Mouse (Mus musculus) splenic B cell, adult 2 months (primary cell): ENCODE data around the gene Mmp28.

Source experiments
- DNase-seq: peaks from one replicate; pipeline ENCODE4 v3.0.0-alpha.2; 2011; ENCODE audit warnings: low read depth, low spot score
- H3K27me3 ChIP-seq: 2 replicates; pipeline ENCODE4 v1.6.1; 2012; ENCODE audit warnings: mild to moderate bottlenecking, low read length, moderate library complexity, mixed read lengths; ENCODE audit not compliant: control insufficient read depth, poor library complexity, insufficient read depth, severe bottlenecking
- H3K36me3 ChIP-seq: 2 replicates; pipeline ENCODE4 v1.6.1; 2012; ENCODE audit warnings: mild to moderate bottlenecking, low read length, moderate library complexity, mixed read lengths; ENCODE audit not compliant: control insufficient read depth, poor library complexity, insufficient read depth, severe bottlenecking

The Mmp28 gene

DNA sequence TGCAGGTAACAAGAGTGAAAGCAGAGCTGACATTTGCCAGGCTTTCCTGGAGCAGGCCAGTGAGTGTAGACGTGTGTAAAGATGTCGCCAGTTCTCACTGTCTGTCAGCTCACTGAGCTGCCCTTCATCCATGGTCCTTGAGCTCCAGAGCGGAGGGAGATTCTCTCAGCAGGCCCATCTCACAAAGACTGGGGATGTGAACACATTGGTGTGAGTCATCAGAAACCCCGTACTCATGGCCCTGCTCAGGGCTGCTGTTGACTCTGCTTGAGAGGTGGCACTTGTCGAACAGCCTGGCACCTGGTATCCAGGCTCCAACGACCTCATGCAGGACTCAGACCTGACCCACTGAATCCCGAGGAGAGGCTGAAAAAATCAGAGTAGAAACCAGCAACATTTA lies 59.1 kb downstream of the Mmp28 start:
- Histone ChIP-seq H3K36me3 (peaks cover 5% of the 10 kb centered on the region; the same call in 1 of the 2 replicates), H3K27me3 (no peaks in the 10 kb centered on the region)
- DNase-seq = no peak

DNA sequence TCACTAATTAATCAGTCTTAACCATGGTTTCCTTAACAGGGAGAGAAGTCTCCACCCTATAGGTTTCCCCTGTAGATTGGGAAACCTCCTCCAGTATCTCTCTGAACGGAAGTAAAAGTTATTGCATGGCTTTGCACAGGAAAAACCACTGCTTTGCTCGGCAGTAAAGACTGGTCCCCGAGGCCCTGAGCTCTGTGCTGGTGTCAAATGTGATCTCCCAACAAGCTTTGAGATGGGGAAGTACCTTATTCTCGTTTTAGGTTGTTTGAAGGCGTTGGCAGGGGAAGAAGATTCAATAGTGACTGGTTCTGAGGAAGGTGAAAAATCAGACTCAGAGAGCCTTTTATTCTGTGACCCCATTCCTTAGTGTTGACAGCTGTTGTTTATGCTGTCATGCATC lies 64.1 kb downstream of the Mmp28 start:
- H3K27me3 ChIP-seq = no peaks in the 10 kb centered on the region
- no peak for DNase-seq
- H3K36me3 ChIP-seq = peaks cover 10% of the 10 kb centered on the region

DNA sequence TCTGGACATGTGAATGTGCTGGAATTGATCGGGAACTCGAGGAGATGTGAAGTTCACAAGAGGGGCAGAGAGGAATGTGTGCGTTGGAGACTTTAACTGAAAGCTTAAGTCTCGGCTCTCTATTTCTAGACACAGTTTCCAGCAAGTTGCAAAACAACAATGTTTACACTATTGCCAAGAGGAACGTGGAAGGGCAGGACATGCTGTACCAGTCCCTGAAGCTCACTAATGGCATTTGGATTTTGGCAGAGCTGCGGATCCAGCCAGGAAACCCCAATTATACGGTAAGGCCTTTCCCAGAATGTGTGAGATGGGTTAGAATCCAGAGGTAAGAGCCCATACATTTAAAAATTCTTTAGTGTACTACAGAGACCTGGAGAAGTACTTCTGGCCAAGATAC lies 65.2 kb downstream of the Mmp28 start:
- H3K27me3 ChIP-seq = no peaks in the 10 kb centered on the region
- DNase-seq = no peak
- peaks cover 14% of the 10 kb centered on the region for H3K36me3 ChIP-seq

DNA sequence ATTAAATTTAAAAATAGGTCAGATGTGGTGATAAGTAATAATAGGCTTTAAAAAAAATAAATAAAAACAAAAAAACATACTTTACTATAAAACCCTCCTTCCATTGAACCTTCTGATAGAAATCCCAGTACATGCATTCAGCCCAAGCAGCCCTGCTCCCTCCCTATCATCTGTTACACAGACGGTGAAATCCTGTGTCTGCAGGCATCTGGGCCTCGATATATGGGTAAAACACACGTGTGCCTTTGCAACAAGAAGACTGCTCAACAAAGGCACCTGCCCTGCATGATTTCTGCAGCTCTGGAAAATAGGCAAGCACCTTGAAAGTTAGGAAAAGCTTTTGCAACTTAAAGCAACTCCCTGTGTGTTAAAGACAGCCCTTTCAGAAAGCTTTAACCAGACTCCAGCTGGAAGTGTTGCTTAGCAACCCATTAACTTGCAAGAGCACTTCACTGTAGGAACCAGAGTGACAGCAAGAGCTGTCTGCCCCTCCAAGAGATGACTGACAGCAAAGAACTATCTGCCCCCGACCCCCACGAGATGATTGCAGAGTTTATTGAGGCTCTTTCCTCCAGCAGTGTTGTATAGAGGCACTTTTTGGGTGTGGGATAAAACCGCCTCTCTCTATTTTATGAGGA lies 68.0 kb downstream of the Mmp28 start:
- DNase-seq = no peak

DNA sequence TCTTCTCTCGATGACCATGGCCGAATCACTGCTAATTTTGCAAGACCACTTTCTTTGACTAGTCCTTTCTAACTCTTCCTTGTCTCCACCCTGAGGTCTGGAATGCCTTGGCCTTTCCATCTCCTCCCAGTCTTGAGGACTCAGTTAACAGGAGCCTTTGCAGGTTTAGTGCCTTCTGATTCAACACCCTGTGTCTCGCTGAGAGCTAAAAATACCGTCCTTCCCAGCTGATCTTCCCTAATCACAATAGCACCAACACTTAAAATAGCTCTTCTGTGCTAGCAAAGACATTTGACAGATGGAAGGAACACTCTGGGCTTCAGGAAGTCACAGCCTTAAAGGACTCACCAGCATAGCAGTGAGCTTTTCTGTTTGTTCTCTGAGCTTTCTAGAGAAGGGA lies 69.8 kb downstream of the Mmp28 start:
- DNase-seq = no peak
- H3K27me3 ChIP-seq = no peaks in the 10 kb centered on the region
- peaks cover 14% of the 10 kb centered on the region for H3K36me3 ChIP-seq

More for the DNA sequence above, 68.0 kb downstream of the Mmp28 start:
- H3K36me3 ChIP-seq = peaks cover 18% of the 10 kb centered on the region
- no peaks in the 10 kb centered on the region for H3K27me3 ChIP-seq
